Mouse (Mus musculus): Measurements from ENCODE around the gene Fa2h. TPM values are rescaled to one million over a fixed set of nuclear protein-coding genes. Genes with fewer than 3 reads are reported as not detected.
"Not testable (repeated sequence)": the region's sequence is repeated elsewhere in the genome, so short reads cannot be mapped to it uniquely, and the experiment has no call there.

Fa2h gene
- polyA plus RNA-seq, 1 experiment from 2014 or later: 0.28 TPM

GRCm38 (mm10) chr8:111312758-111313162 lies 80.9 kb downstream of the Fa2h start:
- 78% methylated on average over 3 of the region's 3 CpGs for WGBS
- H3K4me1 ChIP-seq (ENCODE audit: control insufficient read depth, insufficient read depth, low read length): no peaks in the 10 kb centered on the region
- no peak overlapping the region for H3K9ac ChIP-seq (ENCODE audit: low read depth, low read length)
- H3K27ac ChIP-seq (ENCODE audit: low read length): no peak overlapping the region
- no peaks in the 10 kb centered on the region for H3K27me3 ChIP-seq (ENCODE audit: control insufficient read depth, insufficient read depth, low read depth, low read length)
- H3K36me3 ChIP-seq (ENCODE audit: control insufficient read depth, insufficient read depth, low read length): no peaks in the 10 kb centered on the region
- ATAC-seq: no peak
- H3K4me3 ChIP-seq (ENCODE audit: low read depth, low read length): no peak overlapping the region
- no peak overlapping the region for H3K4me2 ChIP-seq (ENCODE audit: low read length)
- H3K9me3 ChIP-seq (replicated peaks; ENCODE audit: control insufficient read depth, low read length, poor library complexity, severe bottlenecking): no peaks in the 10 kb centered on the region

DNA sequence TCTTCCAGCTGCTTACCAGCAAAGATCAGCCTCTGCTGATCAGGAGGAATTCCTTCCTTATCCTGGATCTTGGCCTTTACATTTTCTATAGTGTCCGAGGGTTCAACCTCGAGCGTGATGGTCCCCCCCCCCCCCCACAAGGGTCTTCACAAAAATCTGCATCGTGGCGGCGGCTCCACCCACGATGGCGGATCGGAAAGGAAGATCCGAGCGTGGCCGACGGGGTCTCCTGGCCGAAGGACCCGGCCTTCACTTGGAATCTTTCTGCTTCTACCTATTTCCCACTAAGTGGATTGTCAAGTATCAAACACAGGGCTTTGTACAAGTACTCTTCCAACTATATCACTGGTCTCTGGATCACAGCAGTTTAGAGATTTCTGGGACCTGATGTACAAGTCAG lies 83.6 kb downstream of the Fa2h start:
- 93% methylated on average over 12 of the region's 15 CpGs for WGBS
- not testable (repeated sequence) for ATAC-seq

DNA sequence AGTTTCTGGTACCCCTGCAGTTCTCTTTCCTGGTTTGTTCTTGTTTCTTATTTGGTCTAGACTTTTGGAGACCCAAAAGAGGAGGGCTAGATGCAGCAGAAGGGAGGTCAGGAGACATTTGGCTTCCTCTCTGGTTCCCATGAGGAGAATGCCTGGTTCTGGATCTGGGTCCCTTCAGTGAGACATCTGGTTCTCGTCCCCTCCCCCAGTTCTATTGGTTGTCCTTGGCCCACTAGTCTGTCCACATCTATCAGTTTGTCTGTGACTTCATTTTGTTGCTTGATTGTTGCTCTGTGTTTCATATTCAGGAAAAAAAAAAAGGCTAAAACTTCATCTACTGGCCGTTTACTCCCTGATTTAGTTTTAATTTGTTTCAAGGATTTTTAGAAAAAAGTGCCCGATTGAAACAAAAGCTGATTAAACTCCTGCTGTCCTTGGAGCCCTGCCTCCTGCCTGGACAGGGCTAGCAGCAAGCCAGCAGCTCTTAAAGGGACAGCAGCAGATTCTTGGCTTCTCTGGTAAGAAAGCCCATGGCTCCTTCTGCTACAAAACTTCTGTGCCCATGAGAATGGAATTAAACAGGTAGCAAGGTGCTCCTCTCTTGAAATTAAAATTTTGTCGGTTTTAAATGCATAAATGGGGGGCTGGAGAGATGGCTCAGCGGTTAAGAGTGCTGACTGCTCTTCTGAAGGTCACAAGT lies 88.4 kb downstream of the Fa2h start:
- H3K9ac ChIP-seq (ENCODE audit: low read depth, low read length): no peak overlapping the region
- H3K27ac ChIP-seq (ENCODE audit: low read length): no peak overlapping the region
- no peak for ATAC-seq
- whole genome bisulfite sequencing: 27% methylated on average over 5 of the region's 5 CpGs
- no peaks in the 10 kb centered on the region for H3K27me3 ChIP-seq (ENCODE audit: control insufficient read depth, insufficient read depth, low read depth, low read length)
- no peak overlapping the region for H3K4me2 ChIP-seq (ENCODE audit: low read length)
- no peaks in the 10 kb centered on the region for H3K4me1 ChIP-seq (ENCODE audit: control insufficient read depth, insufficient read depth, low read length)
- H3K4me3 ChIP-seq (ENCODE audit: low read depth, low read length): no peak overlapping the region
- H3K36me3 ChIP-seq (ENCODE audit: control insufficient read depth, insufficient read depth, low read length): no peaks in the 10 kb centered on the region
- no peaks in the 10 kb centered on the region for H3K9me3 ChIP-seq (replicated peaks; ENCODE audit: control insufficient read depth, low read length, poor library complexity, severe bottlenecking)

More for the DNA sequence above, 83.6 kb downstream of the Fa2h start:
- not testable (repeated sequence) for H3K4me1 ChIP-seq (ENCODE audit: control insufficient read depth, insufficient read depth, low read length); H3K27ac ChIP-seq (ENCODE audit: low read length); H3K9me3 ChIP-seq (replicated peaks; ENCODE audit: control insufficient read depth, low read length, poor library complexity, severe bottlenecking); H3K27me3 ChIP-seq (ENCODE audit: control insufficient read depth, insufficient read depth, low read depth, low read length); H3K4me3 ChIP-seq (ENCODE audit: low read depth, low read length); H3K4me2 ChIP-seq (ENCODE audit: low read length); H3K9ac ChIP-seq (ENCODE audit: low read depth, low read length); H3K36me3 ChIP-seq (ENCODE audit: control insufficient read depth, insufficient read depth, low read length)

DNA sequence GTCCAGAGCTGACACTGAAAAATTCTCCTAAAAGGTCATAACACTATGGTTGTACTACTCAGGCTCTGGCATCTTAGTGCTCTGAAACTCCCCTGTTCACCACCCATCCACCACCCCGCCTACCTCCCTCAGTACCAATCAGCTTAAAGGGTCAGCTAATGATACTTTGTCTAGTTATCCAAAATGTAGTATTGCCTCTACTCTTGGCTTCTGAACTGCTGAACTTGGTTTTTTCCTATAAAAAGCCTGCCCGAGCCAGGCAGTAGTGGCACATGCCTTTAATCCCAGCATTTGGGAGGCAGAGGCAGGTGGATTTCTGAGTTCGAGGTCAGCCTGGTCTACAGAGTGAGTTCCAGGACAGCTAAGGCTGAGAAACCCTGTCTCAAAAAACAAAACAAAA lies 89.3 kb downstream of the Fa2h start:
- peaks cover under 1% of the 10 kb centered on the region; the same call in 1 of the 2 replicates for H3K4me1 ChIP-seq (ENCODE audit: control insufficient read depth, insufficient read depth, low read length)
- WGBS: 79% methylated on average over 3 of the region's 3 CpGs
- no peak overlapping the region for H3K9ac ChIP-seq (ENCODE audit: low read depth, low read length)
- no peaks in the 10 kb centered on the region for H3K9me3 ChIP-seq (replicated peaks; ENCODE audit: control insufficient read depth, low read length, poor library complexity, severe bottlenecking)
- H3K4me2 ChIP-seq (ENCODE audit: low read length): no peak overlapping the region
- no peak for ATAC-seq
- no peak overlapping the region for H3K27ac ChIP-seq (ENCODE audit: low read length)
- H3K27me3 ChIP-seq (ENCODE audit: control insufficient read depth, insufficient read depth, low read depth, low read length): no peaks in the 10 kb centered on the region
- no peaks in the 10 kb centered on the region for H3K36me3 ChIP-seq (ENCODE audit: control insufficient read depth, insufficient read depth, low read length)
- no peak overlapping the region for H3K4me3 ChIP-seq (ENCODE audit: low read depth, low read length)

DNA sequence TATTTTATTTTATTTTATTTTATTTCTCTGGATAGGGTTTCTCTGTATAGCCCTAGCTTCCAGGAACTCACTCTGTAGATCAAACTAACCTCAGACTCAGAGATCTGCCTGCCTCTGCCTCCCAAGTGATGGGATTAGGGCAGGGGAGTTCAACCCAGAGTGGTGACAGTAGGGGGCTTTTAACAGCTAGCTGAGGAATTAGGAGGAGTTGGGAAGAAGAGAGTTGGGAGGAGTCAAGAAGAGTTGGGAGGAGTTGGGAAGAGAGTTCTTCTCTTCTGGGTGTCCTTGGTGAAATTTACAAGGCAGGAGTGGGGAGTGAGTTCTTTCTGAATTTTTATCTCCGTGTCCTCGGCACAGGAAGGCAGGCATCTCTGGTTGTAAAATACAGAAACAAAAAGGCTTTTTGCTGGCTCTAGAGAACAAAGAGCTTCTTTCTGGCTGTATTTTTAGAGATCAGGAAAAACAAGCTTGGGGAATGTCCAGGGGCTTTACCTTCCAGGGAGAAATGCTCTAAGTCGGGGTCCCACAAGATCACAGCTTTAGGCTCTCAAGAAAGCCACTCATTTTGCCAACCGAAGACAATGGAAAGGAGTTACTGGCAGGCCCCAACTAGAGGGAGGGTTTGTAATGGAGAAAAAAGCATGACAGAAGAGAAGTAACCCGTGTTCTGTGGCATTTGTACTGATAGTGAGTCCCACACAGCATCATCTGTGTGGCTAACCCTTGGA lies 90.4 kb downstream of the Fa2h start:
- H3K4me1 ChIP-seq (ENCODE audit: control insufficient read depth, insufficient read depth, low read length); H3K36me3 ChIP-seq (ENCODE audit: control insufficient read depth, insufficient read depth, low read length); H3K9ac ChIP-seq (ENCODE audit: low read depth, low read length); H3K27me3 ChIP-seq (ENCODE audit: control insufficient read depth, insufficient read depth, low read depth, low read length); H3K4me2 ChIP-seq (ENCODE audit: low read length); ATAC-seq; H3K4me3 ChIP-seq (ENCODE audit: low read depth, low read length); H3K27ac ChIP-seq (ENCODE audit: low read length); H3K9me3 ChIP-seq (replicated peaks; ENCODE audit: control insufficient read depth, low read length, poor library complexity, severe bottlenecking): not testable (repeated sequence)
- WGBS: 86% methylated on average over 5 of the region's 5 CpGs

GRCm38 (mm10) chr8:111300597-111301546 lies 92.8 kb downstream of the Fa2h start:
- Histone ChIP-seq H3K4me1 (ENCODE audit: control insufficient read depth, insufficient read depth, low read length) (peaks cover 5% of the 10 kb centered on the region), H3K9ac (ENCODE audit: low read depth, low read length) (no peak overlapping the region), H3K36me3 (ENCODE audit: control insufficient read depth, insufficient read depth, low read length) (no peaks in the 10 kb centered on the region), H3K4me3 (ENCODE audit: low read depth, low read length) (peak overlapping the region; percentile 93), H3K27ac (ENCODE audit: low read length) (no peak overlapping the region), H3K9me3 (replicated peaks; ENCODE audit: control insufficient read depth, low read length, poor library complexity, severe bottlenecking) (no peaks in the 10 kb centered on the region), H3K27me3 (ENCODE audit: control insufficient read depth, insufficient read depth, low read depth, low read length) (no peaks in the 10 kb centered on the region), H3K4me2 (ENCODE audit: low read length) (peak overlapping the region; percentile 41)
- ATAC-seq: no peak
- 66% methylated on average over 11 of the region's 11 CpGs for WGBS

GRCm38 (mm10) chr8:111299821-111300568 lies 93.6 kb downstream of the Fa2h start, which contains the start of gene Rfwd3:
Gene Rfwd3, minus strand, starts transcription at chr8:111300222.
- Histone ChIP-seq H3K4me1 (ENCODE audit: control insufficient read depth, insufficient read depth, low read length) (peaks cover 5% of the 10 kb centered on the region), H3K9me3 (replicated peaks; ENCODE audit: control insufficient read depth, low read length, poor library complexity, severe bottlenecking) (no peaks in the 10 kb centered on the region), H3K36me3 (ENCODE audit: control insufficient read depth, insufficient read depth, low read length) (no peaks in the 10 kb centered on the region), H3K27ac (ENCODE audit: low read length) (peak within 1 kb of the TSS; percentile 75), H3K4me3 (ENCODE audit: low read depth, low read length) (peak within 1 kb of the TSS; percentile 93), H3K4me2 (ENCODE audit: low read length) (peak within 1 kb of the TSS; percentile 86), H3K9ac (ENCODE audit: low read depth, low read length) (peak within 1 kb of the TSS; percentile 88), H3K27me3 (ENCODE audit: control insufficient read depth, insufficient read depth, low read depth, low read length) (no peaks in the 10 kb centered on the region)
- peak; percentile 99 for ATAC-seq
- under 1% methylated on average over 56 of the region's 67 CpGs for WGBS

GRCm38 (mm10) chr8:111299363-111299820 lies 94.2 kb downstream of the Fa2h start:
- WGBS: 0% methylated on average over 28 of the region's 28 CpGs
- peak overlapping the region; percentile 75 for H3K27ac ChIP-seq (ENCODE audit: low read length)
- peak overlapping the region; percentile 93 for H3K4me3 ChIP-seq (ENCODE audit: low read depth, low read length)
- H3K36me3 ChIP-seq (ENCODE audit: control insufficient read depth, insufficient read depth, low read length): no peaks in the 10 kb centered on the region
- peak overlapping the region; percentile 88 for H3K9ac ChIP-seq (ENCODE audit: low read depth, low read length)
- H3K4me2 ChIP-seq (ENCODE audit: low read length): peak overlapping the region; percentile 86
- no peaks in the 10 kb centered on the region for H3K27me3 ChIP-seq (ENCODE audit: control insufficient read depth, insufficient read depth, low read depth, low read length)
- peak; percentile 26; the same call in 1 of the 2 replicates for ATAC-seq
- peaks cover 5% of the 10 kb centered on the region for H3K4me1 ChIP-seq (ENCODE audit: control insufficient read depth, insufficient read depth, low read length)
- H3K9me3 ChIP-seq (replicated peaks; ENCODE audit: control insufficient read depth, low read length, poor library complexity, severe bottlenecking): no peaks in the 10 kb centered on the region
